In the genomic region with DNA sequence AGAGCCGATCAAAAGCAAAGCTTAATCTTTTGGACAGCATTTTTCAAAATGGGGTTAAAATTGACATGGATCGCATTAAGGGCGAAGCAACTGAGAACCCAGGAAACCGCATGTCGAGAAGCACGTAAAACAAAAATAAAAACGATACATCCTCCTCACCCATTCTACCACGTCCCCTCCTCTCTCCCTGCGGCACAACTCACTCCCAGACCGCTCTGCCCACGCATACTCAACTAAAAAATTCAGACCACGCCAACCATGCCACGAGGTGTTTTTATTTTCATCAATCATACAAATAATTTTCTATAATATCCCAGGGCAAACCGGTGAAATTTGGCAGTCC, we compare ENCODE assay signal across 8 mouse cellular contexts. TPM values are rescaled to one million over a fixed set of nuclear protein-coding genes. Genes with fewer than 3 reads are reported as not detected.
DNase-seq lines count a peak whose midpoint lies in the region; ATAC-seq and TF ChIP-seq lines count a peak whose summit lies in the region.

No protein-coding gene starts in this region.

- H3K27ac ChIP-seq in hindbrain, embryonic 14.5 days = peak overlapping the region; percentile 98
- peak overlapping the region; percentile 87 for H3K27ac ChIP-seq in midbrain, postnatal 0 days (ENCODE audit: low read depth, low read length)

- no peaks in the 10 kb centered on the region for H3K36me3 ChIP-seq in hindbrain, embryonic 14.5 days (replicated peaks; ENCODE audit: control insufficient read depth, insufficient read depth)
- no peaks in the 10 kb centered on the region for H3K36me3 ChIP-seq in midbrain, postnatal 0 days (ENCODE audit: insufficient read depth, low read length)

- peak; percentile 10 for DNase-seq in adrenal gland, postnatal 14 days
- no peak for DNase-seq in adrenal gland, postnatal 25 days
- DNase-seq in right cerebral cortex, postnatal 4 days = peak; percentile 16
- no peak for DNase-seq in right cerebral cortex, adult 18-20 months
- peak; percentile 36 for DNase-seq in hindbrain, embryonic 14.5 days (ENCODE audit: low spot score)
- no peak for DNase-seq in midbrain, postnatal 0 days (ENCODE audit: low spot score)
- no peak for DNase-seq in embryo, embryonic 10.5 days (ENCODE audit: low spot score)
- no peak for DNase-seq in kidney, postnatal 14 days

- no peak for ATAC-seq in hindbrain, embryonic 14.5 days (ENCODE audit: low FRiP score)
- ATAC-seq in midbrain, postnatal 0 days (ENCODE audit: low FRiP score) = no peak

- 1% methylated on average over 14 of the region's 14 CpGs for WGBS in hindbrain, embryonic 14.5 days
- WGBS in midbrain, postnatal 0 days = 1% methylated on average over 14 of the region's 14 CpGs

- H3K4me1 ChIP-seq in hindbrain, embryonic 14.5 days (replicated peaks; ENCODE audit: control insufficient read depth, insufficient read depth, low read length) = peaks cover 18% of the 10 kb centered on the region
- H3K4me1 ChIP-seq in midbrain, postnatal 0 days (ENCODE audit: insufficient read depth, low read length) = peaks cover 9% of the 10 kb centered on the region; the same call in 1 of the 2 replicates

- H3K4me3 ChIP-seq in hindbrain, embryonic 14.5 days (replicated peaks; ENCODE audit: low read length) = peak overlapping the region; percentile 91
- H3K4me3 ChIP-seq in midbrain, postnatal 0 days (ENCODE audit: low read depth, low read length) = peak overlapping the region; percentile 77

- H3K27me3 ChIP-seq in hindbrain, embryonic 14.5 days (ENCODE audit: control insufficient read depth, insufficient read depth, low read length) = no peaks in the 10 kb centered on the region
- H3K27me3 ChIP-seq in midbrain, postnatal 0 days (ENCODE audit: insufficient read depth, low read length) = no peaks in the 10 kb centered on the region

- peak overlapping the region; percentile 80 for H3K4me2 ChIP-seq in hindbrain, embryonic 14.5 days (replicated peaks)
- H3K4me2 ChIP-seq in midbrain, postnatal 0 days (ENCODE audit: low read depth, low read length, poor library complexity, severe bottlenecking) = peak overlapping the region; percentile 87

- no peaks in the 10 kb centered on the region for H3K9me3 ChIP-seq in hindbrain, embryonic 14.5 days (ENCODE audit: control insufficient read depth, low read length)
- no peaks in the 10 kb centered on the region for H3K9me3 ChIP-seq in midbrain, postnatal 0 days (ENCODE audit: low read length)

- H3K9ac ChIP-seq in hindbrain, embryonic 14.5 days = peak overlapping the region; percentile 100
- H3K9ac ChIP-seq in midbrain, postnatal 0 days (replicated peaks; ENCODE audit: low read length, poor library complexity, severe bottlenecking) = peak overlapping the region; percentile 98

- TF ChIP-seq CTCF in midbrain, postnatal 0 days (IDR thresholded peaks at IDR 0.05) = no peak

RNA-seq across cellular contexts. Expression of gene Tmsb10, which starts 1.5 kb away (rescaled TPM):
- total RNA-seq in adrenal gland, postnatal 14 days (2021) = 355 and 495 TPM in 2 replicates
- total RNA-seq in adrenal gland, postnatal 25 days (2021) = 194 and 195 TPM in 2 replicates
- polyA plus RNA-seq in hindbrain, embryonic 14.5 days (2014; fragmentation: Nextera tagmentation; extraction: Ambion mirVana) = 5,328 and 5,854 TPM in 2 replicates
- 504 and 572 TPM in 2 replicates for total RNA-seq in midbrain, postnatal 0 days (2014; rRNA removed)
- 6,498 and 6,879 TPM in 2 replicates for polyA plus RNA-seq in midbrain, postnatal 0 days (2015; fragmentation: Nextera tagmentation; extraction: Ambion mirVana)

RNA-seq across cellular contexts. Expression of gene Kcmf1, which starts 57.3 kb away (rescaled TPM):
- 86.8 and 97.9 TPM in 2 replicates for total RNA-seq in adrenal gland, postnatal 14 days (2021)
- 81.8 and 83.5 TPM in 2 replicates for total RNA-seq in adrenal gland, postnatal 25 days (2021)
- polyA plus RNA-seq in hindbrain, embryonic 14.5 days (2014; fragmentation: Nextera tagmentation; extraction: Ambion mirVana) = 41.1 and 43.1 TPM in 2 replicates
- 70.9 and 74.2 TPM in 2 replicates for total RNA-seq in midbrain, postnatal 0 days (2014; rRNA removed)
- polyA plus RNA-seq in midbrain, postnatal 0 days (2015; fragmentation: Nextera tagmentation; extraction: Ambion mirVana) = 45.5 and 52.8 TPM in 2 replicates

Comparison
In these comparisons a context has a peak if more than half of its experiments do, and no peak if none do; other contexts are left out.
1. DNase-seq: peak in adrenal gland, postnatal 14 days (single experiment), right cerebral cortex, postnatal 4 days (single experiment) and hindbrain, embryonic 14.5 days (single experiment); none in adrenal gland, postnatal 25 days (single experiment), right cerebral cortex, adult 18-20 months (single experiment), midbrain, postnatal 0 days (single experiment), embryo, embryonic 10.5 days (single experiment) and kidney, postnatal 14 days (single experiment).